Mouse (Mus musculus) erythroblast, embryonic 14.5 days (primary cell): Measurements from ENCODE around the gene Rab12. TPM values are rescaled to one million over a fixed set of nuclear protein-coding genes. Genes with fewer than 3 reads are reported as not detected.

Source experiments
- H3K27me3 ChIP-seq: 2 replicates; pipeline ENCODE4 v1.6.1; 2012; ENCODE audit warnings: inconsistent platforms; ENCODE audit not compliant: control insufficient read depth
- H3K36me3 ChIP-seq: 2 replicates; pipeline ENCODE4 v1.6.1; 2012; ENCODE audit warnings: mild to moderate bottlenecking, inconsistent platforms; ENCODE audit not compliant: control insufficient read depth
- H3K4me1 ChIP-seq: 2 replicates; pipeline ENCODE4 v1.6.1; 2012; ENCODE audit warnings: inconsistent platforms; ENCODE audit not compliant: control insufficient read depth
- H3K4me3 ChIP-seq: replicated peaks from 2 replicates; pipeline ENCODE3; 2012; ENCODE audit warnings: moderate library complexity, mild to moderate bottlenecking, inconsistent platforms
- H3K9me3 ChIP-seq: 2 replicates; pipeline ENCODE4 v1.6.1; 2012; ENCODE audit warnings: low read length, inconsistent platforms, mixed read lengths; ENCODE audit not compliant: control insufficient read depth
- GATA1 ChIP-seq: IDR thresholded peaks from 2 replicates; pipeline ENCODE4 v1.6.1; 2012; ENCODE audit warnings: low read length, inconsistent platforms, mixed read lengths
- TAL1 ChIP-seq: IDR thresholded peaks from 3 replicates; pipeline ENCODE4 v1.6.1; 2012; ENCODE audit warnings: low read length, inconsistent platforms, mixed read lengths
- polyA plus RNA-seq: library from polyadenylated mRNA; stranded (reverse); fragments of >175 nt; gene quantifications from 2 replicates; pipeline ENCODE4 v1.2.3, GENCODE M21; 2012

The Rab12 gene
- polyA plus RNA-seq, 1 experiment = 0.53 TPM

DNA sequence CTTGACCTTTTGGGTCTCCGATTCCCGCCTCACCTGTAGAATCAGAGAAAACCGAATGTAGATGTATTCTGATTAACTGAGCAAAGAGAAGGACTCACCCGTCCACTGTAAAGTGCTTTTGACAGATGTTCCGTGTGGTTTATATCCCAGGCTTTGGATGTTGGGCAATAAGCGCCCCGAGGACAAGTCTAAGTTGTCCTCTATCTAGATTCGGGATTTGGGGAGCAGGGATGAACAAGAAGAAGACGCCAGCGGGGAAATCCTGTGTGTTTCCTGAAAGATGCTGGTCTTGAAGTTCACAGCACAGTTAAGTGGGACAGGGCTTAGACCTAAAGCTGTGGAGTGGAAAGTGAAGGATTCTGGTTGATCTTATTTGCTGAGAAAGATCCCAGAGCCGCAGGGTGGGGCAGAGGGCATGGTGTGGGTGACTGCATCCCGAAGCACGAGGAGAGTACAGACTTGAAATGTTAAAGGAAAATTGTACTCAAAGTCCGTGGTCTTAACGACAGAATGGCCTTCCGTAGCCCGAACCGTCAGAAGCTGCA lies 68.9 kb downstream of the Rab12 start:
- H3K27me3 ChIP-seq = peaks cover 68% of the 10 kb centered on the region
- TF ChIP-seq GATA1 (no peak), TAL1 (no peak; the same call in 2 of the 3 replicates)
- H3K36me3 ChIP-seq = no peaks in the 10 kb centered on the region
- H3K4me3 ChIP-seq = no peak overlapping the region
- no peaks in the 10 kb centered on the region; the same call in 1 of the 2 replicates for H3K9me3 ChIP-seq
- H3K4me1 ChIP-seq = peaks cover 6% of the 10 kb centered on the region

DNA sequence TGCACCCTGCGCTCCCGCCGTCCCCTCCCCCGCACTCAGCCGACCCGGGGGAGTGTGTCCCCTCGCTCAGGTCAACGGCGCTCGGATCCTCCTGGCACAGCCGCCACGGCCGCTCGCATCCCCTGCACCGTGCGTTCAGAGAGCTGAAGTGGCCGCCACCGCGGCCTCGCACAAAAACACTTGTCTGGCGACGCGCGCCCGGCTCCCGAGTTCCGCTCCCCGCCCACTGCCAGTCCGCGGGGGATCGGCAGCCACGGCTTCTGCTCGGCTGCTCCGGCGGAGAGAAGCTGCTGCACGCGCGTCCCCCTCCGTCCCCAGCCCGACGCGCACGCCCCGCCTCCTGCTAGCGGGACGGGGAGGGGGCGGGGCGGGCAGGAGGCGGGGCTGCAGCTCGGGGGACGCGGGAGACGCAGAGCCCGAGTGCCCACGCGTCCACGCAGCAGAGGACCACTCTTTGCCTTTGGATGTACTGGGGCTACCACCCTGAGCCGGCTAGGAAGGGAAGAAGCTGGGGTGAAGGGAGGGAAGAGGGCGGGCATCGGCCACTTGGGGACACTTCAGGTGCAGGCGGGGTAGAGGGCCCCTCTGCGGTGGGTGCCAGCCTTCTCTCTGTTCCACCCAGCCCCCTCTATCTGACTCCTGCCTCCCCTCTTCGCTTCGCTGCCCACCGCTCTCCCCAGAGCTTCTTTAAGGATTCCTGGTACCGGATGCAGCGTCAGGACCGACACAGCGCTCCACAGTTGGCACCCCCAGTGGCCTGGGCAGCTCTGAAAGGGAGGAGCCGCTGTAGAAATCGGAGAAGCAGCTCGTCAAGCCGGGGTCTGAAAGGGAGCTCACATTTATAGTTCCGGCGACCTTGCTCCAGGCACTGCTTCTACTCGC lies 69.8 kb downstream of the Rab12 start, which contains the start of gene Mtcl1:
Gene Mtcl1 (minus strand): TSS at position 291 of the 882 bp plus-strand sequence.
- TF ChIP-seq GATA1 (no peak), TAL1 (no peak)
- Histone ChIP-seq H3K9me3 (no peaks in the 10 kb centered on the region; the same call in 1 of the 2 replicates), H3K27me3 (peaks cover 68% of the 10 kb centered on the region)

DNA sequence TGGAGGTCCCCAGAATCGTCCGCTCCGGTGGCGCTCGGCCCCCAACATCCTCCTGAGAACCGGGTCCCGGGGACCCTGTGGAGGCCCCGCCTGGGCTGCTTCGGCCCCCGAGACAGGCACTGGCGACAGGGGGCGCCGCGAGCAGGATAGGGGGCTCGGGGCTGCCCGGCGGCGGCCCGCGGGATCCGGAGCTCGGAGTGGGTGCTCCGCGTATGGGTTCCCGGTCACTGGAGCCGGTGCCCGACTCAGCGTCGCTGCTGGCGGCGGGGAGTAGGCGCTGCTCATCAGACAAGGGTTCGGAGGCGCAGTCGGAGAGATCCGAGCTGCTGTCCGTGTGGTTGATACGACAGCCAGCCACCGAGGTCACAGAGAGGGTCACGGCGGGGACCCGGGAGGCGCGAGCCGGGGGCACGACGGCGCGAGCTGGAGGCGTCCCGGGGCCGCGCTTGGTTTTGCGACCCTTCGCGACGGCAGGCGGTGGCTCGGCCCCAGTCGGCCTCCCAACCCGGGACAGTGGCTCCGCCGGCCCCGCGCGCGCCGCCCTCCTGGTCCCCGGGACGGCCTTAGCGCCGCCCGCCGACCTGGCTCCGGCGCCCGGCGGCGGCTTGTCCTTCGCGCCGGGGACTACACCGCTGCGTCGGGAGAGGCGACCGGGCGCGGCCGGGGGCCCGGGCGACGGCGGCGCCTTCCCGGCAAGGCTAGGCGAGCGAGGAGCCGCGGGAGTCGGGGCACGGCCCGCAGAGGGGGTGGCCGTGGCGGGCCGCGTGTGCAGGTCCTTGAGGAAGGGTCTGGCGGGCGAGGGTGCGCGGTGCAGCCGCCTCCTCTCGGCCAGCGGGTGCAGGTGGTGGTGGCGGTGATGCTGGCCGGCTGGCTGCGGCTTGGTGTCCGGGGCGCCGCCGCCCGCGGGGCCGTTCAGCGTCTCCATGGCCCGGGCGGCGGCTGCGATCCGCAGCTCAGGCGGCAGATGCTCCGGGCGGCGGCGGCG lies 70.8 kb downstream of the Rab12 start:
- no peaks in the 10 kb centered on the region; the same call in 1 of the 2 replicates for H3K9me3 ChIP-seq
- peaks cover 70% of the 10 kb centered on the region for H3K27me3 ChIP-seq
- H3K4me3 ChIP-seq = peak overlapping the region; percentile 16
- TF ChIP-seq GATA1 = no peak
- no peak for TF ChIP-seq TAL1
- H3K36me3 ChIP-seq = no peaks in the 10 kb centered on the region
- peaks cover 6% of the 10 kb centered on the region for H3K4me1 ChIP-seq

More for the DNA sequence above, 69.8 kb downstream of the Rab12 start, which contains the start of gene Mtcl1:
- Histone ChIP-seq H3K36me3 (no peaks in the 10 kb centered on the region), H3K4me1 (peaks cover 6% of the 10 kb centered on the region), H3K4me3 (peak within 1 kb of the TSS; percentile 39)

DNA sequence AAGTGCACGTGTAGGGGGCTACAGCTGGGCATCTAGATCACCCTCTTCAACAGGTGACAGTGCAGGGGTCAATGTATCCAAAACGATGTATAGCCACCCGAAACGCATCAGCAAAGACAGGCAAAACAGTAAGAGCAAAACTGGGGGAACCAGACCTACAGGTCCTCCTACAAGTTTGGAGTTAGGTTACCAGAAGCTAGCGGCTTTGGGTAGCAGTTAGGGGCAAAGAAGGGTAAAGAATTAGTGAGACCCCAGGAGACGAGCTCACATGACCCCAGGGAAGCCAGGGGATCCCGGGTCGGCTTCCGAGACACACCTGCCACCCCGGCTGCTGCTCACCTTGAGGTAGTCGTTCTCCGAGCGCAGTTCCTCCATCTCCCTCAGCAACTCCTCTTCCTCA lies 71.6 kb downstream of the Rab12 start:
- Histone ChIP-seq H3K27me3 (peaks cover 70% of the 10 kb centered on the region), H3K4me1 (peaks cover 6% of the 10 kb centered on the region), H3K9me3 (no peaks in the 10 kb centered on the region; the same call in 1 of the 2 replicates), H3K36me3 (no peaks in the 10 kb centered on the region), H3K4me3 (no peak overlapping the region)
- TF ChIP-seq TAL1 (no peak), GATA1 (no peak)

DNA sequence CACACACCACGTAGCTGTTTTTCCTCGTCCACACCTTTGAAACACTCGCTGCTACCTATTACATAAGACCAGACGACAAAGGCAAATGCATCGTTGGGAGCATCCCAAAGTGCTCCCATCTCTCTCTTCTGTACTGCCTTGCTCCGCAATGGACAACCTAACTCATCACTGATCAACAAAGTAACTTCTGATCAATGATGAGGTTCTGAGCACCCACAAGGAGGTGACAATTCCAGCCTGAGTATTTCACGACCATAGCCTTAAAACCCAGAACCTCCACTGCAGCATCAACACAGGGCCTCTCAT lies 72.6 kb downstream of the Rab12 start:
- no peaks in the 10 kb centered on the region; the same call in 1 of the 2 replicates for H3K9me3 ChIP-seq
- H3K4me3 ChIP-seq = no peak overlapping the region
- H3K4me1 ChIP-seq = peaks cover 6% of the 10 kb centered on the region
- TF ChIP-seq GATA1 (no peak), TAL1 (no peak)
- H3K27me3 ChIP-seq = peaks cover 62% of the 10 kb centered on the region
- no peaks in the 10 kb centered on the region for H3K36me3 ChIP-seq

DNA sequence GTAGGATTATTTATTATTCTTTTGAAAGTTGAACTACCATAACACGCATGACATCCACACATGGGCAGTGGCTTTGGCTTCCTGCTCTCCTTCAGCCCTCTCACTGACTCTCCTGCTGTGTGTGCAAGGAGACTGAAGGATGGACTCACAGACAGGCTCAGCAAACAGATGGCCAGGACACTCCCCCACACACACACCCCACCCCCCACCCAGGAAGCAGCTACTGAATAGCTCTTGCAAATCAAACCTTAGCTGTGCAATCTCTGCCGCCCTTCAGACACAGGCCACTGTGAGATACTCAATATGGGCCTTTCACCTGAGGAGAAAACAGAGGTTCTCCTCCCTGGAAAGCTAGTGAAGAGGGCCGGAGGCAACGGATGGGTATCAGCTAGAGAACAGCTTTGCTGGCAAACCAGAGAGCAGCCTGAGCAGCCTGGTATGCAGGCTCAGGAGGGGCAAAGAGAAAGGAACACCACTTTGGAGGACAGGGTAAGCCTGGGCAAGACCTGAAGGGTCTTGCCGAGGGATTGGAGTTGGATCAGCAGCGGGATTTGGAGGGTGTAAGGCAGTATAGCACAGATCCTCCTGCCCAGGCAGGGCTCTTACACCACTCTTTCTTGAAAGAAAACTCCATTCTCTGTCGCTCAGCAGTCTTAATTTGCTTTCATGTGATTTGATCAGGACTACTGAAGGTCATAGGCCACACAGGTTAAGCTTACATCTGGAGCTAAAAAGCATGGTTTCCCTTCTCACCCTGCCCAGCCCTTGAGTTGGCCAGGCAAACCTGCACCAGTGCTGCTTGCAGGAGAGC lies 73.1 kb downstream of the Rab12 start:
- Histone ChIP-seq H3K4me1 (peaks cover 6% of the 10 kb centered on the region), H3K27me3 (peaks cover 56% of the 10 kb centered on the region), H3K4me3 (no peak overlapping the region), H3K36me3 (no peaks in the 10 kb centered on the region), H3K9me3 (no peaks in the 10 kb centered on the region; the same call in 1 of the 2 replicates)
- TF ChIP-seq TAL1 (no peak), GATA1 (no peak)

Other genes starting within 250 kb of the Rab12 start
- gene Mtcl1, start 70.0 kb downstream of the Rab12 start, polyA plus RNA-seq = not detected in 2 replicates
- gene Themis3, start 74.9 kb upstream of the Rab12 start, polyA plus RNA-seq = not detected in 2 replicates